Mouse (Mus musculus) right cerebral cortex, postnatal 36 days (tissue): Measurements from ENCODE around the gene Lsm4.
A peak's percentile ranks its signal among the peaks of the same experiment; 100 is the strongest.

Source experiments
- DNase-seq, 2 experiments: peaks; one replicate each; pipeline ENCODE4 v3.0.0; 2022; ENCODE audit warnings: low spot score in 2 of 2, mixed read lengths in 1 of 2

The Lsm4 gene

DNA sequence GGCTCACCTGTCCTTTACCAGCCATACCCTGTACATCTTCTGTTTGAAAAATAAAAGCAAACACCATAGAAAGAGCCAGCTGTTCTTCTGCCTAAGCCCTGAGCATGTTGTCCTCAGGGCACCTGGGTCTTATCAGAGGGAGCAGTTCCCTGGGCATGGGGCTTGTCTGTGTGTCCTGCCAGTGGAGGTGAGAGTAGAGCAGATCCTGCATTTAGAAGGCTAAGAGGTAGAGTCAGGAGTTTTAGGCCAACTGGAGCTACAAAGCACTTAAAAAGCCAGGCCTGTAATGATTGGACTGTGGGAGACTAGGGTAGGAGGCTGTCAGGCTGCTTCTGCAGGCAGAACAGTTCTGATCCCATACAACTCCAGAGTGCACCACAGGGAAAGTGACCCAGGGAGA lies 5.6 kb downstream of the Lsm4 start:
- DNase-seq: no peak

GRCm38 (mm10) chr8:70679404-70679803 lies 6.4 kb downstream of the Lsm4 start:
- no peak for DNase-seq

DNA sequence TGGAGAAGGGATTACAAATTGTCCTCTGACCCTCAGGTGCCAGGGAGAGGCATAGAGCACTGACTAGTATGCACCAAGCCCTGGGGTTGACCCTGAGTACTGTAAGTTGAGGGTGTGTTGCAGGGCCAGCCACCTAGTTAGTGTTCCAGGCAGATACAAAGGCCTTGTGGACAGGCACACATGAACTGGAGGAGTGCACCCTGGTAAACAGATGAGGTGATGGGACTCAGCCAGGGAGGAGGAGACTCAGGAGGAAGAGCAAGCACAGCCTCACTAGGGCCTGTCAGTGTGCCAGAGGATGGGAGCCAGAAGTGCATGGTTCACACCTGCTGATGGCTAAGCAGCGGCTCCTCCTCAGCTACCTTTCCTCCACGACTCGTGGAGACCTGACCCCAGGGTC lies 7.0 kb downstream of the Lsm4 start:
- DNase-seq: no peak

DNA sequence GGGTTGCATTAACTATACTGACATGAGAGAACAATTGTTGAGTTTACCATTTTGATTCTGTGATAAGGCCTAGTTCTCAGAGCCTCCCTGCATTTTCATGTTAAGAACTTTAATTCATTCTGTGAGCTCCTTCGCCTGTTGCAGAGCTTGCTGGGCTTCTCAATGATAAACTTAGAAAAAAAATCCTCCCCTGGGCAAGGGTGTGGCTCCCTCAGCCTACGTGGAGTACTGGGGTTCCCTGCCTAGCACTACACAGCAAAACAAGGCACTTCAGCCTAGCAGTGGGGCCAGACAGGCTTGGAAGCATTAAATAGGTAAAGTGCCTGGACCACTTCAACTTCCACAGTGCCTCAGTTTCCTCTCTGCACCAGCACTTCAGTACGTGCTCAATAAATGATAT lies 8.4 kb downstream of the Lsm4 start:
- no peak for DNase-seq

DNA sequence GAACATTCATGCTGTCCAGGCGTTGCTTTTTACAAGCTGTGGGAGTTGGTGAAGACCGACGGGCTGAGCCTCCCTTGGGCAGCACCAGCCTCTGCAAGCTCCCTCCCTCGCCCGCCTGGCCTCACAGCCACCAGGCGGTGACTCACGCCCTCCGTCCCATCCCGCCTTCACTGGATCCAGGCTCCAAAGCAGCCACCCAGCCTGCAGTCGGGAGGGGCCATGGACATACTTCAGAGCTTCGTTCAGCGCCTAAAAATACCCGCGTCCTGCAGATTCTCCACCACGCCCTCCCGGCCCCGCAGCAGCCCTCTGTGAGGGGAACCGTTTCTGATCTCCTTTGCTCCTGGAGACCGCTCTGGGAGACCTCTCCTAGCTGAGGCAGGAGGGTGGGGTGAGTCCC lies 9.1 kb downstream of the Lsm4 start:
- DNase-seq: peak; percentile 66 to 68

DNA sequence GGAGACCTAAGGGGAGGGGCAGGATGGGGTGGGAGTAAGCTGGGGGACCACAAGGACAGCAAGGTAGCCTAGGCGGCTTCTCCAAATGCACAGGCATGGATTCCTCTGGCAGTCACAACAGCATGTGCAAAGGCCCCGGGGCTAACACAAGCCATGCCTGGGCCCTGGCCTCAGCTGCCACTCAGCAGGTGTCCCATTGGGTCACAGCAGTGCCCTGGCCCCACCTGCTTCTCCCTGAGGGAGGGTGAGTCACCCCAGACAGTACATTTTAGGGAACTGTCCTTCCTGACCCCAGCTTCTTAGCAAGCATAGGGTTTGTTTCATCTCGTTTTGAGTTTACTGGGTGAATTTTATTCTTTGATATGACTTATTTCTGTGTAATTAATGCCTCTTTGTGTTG lies 9.6 kb downstream of the Lsm4 start:
- no peak for DNase-seq

GRCm38 (mm10) chr8:70684291-70684690 lies 11.2 kb downstream of the Lsm4 start:
- DNase-seq: peak; percentile 89 to 93

DNA sequence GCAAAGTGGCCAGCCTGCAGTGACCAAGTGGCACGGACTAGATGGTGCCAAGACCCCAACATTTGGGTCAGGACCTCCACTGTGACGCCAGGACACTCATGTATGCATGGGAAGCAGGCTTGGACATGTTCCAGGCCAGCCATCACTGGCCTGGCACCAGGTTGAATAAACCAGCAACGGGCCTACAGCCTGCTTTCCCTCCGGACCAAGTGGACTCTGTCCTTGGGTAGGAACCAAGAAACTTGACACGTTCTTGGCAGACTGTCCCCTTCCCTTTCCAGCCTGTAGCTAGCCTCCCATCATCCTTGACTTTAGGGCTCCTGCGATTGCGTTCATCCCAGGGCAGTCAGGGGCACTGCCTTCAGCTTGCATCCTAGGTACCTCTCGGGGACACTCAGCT lies 14.5 kb downstream of the Lsm4 start:
- DNase-seq: no peak

DNA sequence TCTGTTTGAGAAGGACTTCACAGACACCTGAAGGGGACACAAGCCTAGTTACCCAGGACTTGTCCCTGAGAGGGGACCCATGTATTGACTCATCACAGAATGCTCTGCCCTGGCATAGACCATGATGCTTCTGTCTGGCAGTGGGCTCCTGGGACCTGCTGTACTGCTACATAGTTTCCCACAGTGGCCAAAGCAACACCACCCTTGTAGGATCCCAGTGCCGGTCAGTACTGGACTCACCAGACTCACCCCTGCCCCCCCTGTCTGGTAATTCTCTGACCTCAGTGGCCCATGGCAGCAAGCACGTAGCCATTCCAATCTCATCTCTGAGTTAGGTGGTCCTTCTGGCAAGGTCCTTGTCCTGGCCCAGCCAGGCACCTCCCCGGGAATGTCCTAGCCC lies 15.1 kb downstream of the Lsm4 start:
- DNase-seq: no peak

DNA sequence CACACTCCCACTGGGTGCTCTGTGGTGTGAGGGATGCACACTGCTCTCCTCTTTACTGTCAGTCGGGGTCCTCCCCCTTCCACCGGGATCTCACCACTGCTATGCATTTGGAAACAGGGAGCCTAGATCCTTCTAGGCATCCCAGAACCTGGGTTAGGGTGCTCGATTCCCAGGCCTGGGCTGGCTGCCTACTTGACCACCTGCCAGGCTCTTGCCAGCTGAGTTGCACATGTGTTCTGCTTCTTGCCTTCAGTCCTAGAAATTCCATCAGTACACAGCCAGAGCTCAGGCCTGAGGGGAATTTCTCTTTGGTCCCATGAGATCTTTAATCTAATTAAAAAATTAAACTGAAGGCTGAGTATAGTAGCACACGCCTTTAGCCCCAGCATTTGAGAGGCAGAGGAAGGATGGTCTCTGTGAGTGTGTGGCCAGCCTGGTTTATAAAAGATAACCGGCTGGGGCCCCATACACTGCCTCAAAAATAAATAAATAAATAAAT lies 16.9 kb downstream of the Lsm4 start:
- no peak for DNase-seq

DNA sequence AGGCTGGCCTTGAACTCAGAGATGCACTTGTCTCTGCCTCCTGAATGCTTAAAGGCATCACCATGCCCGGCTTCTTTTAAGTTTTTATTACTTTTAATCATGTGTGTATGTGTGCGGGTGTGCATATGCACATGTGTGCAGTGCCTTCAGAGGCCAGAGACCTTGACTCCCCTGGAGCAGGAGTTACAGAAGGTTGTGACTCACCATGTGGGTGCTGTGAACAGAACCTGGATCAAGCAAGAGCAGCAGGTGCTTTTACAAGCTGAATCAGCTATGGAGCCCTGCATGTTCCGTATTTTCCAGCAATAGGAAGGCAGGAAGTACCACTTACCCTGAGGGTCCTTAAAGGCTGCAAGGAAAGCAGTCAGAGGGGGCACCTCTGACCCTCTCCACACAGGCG lies 18.2 kb downstream of the Lsm4 start:
- DNase-seq: no peak

DNA sequence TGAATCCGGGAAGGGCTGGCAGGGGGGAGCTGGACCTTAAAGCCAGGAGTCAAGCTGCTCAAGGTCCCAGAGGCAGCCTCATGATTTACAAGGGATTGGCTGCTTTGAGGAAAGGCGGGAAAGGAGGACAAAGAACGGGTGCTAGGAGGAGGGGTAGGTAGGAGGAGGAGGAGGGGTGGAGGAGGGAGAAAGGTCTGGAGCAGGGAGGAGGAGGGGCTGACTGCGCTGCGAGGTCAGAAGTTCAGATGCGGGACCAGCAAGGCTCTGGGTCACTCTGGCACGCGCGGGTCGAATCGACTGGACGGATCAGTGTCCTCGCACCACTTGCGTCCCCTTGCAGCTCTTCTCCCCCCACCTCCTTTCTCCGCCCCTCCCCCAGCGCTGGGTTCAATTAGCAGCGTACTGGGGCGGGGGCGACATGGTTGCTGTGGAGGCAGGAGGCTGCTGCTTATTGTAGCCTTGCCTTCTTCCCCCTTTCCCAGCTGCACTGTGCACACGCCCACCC lies 18.7 kb downstream of the Lsm4 start:
- DNase-seq: no peak

DNA sequence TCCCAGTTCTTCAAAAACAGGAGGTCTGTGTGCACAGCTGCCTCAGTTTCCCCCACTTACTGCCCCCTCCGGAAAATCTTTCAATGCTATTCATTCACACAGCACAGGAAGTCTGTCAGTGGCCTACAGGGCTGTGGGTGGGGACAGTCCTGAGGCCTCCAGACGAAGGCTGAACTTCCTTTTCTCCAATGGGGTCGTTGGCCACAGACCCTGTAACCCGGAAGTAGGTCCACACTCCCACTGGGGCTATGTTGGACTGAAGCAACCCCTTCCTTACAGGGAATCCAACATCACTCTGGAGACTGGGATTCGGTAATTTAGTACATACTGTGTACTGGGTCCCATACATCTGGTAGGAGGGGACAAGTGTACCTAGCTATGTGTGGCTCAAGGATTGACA lies 20.6 kb downstream of the Lsm4 start:
- DNase-seq: no peak

DNA sequence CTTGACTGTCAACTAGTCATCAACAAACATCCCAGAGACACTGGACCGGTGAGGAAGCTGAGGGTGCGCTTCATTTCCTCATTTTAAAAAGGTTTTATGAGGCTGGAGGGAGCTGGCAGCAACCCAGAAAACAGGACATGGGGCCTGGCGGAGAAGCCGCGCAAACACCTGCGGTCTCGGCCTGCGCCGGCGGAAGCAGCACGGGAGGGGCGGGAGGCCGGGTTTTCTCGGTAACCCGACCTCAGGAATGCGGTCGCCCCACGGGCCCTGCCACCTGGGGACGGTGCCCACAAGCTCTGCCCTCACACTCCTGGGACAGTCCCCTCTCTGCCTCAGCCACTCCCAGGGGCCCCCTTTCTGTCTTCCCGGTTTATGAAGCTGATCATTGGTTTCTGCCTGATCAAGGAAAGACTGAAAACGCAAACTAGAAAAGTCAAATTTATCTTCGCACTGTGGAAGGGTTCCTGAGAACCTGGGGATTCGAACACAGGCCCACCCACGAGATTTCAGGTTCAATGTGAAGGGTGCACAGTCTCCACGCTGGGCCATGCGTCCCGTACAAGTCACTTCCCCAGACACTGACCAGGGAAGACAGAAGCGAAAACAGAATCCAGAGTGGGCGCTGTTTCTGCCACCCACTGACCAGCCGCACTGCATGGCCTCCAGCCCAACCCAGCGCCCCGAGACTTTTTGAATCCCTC lies 22.4 kb downstream of the Lsm4 start:
- DNase-seq: no peak

DNA sequence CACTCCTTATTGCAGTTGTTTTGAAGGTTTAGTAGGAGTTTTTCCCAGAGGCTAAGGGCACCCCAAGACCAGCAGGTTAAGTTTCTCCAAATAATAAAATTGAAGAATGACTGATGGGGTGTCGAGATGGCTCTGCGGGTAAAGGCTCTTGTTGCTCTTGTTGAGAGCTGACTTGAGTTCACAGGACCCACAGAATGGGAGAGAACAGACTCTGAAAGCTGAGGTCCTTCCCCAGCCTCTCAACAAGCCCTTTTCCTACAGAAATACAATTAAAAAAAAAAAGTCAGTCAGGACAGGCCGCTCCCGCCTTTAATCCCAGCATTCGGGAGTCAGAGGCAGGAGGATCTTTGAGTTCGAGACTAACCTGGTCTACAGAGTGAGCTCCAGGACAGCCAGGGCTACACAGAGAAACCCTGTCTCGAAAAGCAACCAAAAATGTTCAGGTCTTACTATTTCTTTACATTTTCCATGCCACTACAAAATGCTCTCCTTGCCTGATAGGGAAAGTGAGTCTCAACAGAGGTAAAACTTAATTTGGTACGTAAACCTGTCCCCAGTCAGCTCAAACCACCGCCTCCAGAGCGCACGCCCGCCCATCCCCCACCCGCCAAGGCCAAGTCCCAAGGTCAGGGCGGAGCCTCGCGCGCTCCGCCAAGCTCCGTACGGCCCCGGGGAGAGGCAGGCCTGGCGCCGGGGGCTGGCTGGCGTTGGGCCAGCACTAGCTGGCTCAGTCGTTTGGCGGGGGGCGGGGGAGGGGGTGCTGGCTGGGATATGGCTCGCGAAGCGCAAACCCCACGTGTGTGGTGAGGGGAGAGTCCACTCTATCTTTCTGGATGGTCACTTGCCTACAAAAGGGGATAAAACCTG lies 23.2 kb downstream of the Lsm4 start:
- DNase-seq: no peak

DNA sequence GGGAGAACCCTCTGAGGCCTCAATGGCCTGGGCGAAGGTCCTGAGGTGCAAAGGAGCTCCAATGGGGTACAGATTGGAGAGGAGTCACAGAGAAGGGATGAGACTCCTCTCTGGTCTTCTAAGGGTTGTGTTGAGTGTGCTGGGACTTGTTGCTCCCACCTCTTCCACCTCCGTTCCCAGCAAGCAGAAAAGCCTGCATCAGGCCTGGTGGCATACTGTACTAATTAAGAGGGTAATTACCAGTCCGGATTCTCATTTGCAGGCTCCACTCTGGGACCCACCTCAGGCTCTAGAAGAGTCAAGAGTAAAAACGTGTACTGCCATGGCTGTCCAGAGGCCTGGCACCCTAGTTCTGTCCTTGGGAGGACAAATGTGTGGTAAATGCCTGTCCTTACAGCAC lies 23.9 kb downstream of the Lsm4 start:
- DNase-seq: no peak

DNA sequence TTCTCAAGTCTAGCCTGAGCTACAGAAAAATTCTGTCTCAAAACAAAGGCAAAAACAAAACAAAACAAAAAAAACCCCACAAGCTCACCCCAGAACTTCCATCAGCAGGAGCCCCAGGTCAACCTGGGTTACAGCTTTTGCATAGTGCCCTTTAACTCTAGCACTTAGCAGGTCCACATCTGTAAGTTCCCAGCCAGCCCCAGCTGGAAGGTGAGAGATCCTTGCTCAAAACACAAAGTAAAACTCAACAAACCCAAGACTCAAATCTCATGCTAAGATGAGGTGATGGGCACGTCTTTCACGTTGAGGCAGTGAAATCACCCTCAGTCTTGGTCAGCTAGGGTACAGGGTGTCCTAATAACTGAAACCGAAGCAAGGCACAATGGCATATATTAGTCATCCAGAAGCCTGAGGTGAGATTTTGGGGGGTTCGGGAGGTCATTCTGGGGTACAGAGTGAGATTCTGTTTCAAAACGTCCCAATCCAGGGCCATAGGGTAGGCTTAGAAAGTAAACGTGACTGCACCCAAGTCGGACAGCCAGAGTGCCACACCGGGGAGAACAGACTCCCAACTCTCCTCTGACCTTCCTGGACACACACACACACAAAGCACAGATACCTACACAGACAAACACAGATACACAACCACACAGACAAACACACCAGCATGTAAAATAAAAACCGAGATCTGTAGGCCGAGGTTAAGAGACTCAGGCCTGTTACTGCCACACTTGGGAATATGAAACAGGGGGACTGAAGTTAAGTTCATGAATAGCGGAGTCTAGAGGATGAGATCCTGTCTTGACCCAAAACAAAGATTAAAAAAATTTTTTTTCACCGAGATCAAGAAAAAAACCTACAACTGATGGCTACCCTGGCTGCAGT lies 24.6 kb downstream of the Lsm4 start:
- no peak for DNase-seq

DNA sequence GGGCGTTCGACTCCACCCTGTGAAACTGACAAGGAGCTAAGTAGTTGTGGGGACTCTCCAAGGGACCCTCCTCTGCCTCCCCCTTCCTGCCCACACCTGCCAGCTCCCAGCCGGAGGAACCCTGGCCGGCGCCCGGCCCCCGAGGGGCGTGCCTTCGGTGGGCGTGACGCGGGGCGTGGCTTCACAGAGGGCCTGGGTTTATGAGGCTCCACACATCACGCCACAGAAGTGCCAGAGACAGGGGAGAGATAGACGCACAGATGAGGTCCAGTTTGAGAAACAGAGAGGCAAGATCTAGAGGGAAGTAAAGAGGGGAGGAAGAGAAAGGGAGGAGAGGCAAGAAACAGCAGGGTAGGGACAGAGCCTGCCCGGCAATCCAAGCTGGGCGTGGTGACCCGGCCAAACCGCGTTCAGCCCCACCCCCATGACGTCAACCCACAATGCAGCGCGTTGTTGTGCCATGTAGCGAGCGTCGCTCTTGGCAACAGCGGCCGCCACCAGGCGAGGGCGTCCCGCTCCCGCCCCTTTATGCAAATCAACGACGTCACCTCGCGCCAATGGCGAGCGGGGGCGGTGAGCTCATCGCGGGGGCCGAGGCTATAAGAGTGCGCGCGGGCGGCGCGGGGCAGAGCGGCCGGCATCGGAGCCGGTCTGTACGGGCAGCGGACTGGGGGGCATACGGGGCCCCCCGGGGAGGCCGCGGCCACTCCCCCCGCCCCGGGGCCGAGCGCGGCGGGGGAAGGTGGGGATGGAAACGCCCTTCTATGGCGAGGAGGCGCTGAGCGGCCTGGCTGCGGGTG lies 25.5 kb downstream of the Lsm4 start, which contains the start of gene Jund:
Gene Jund, plus strand, starts transcription at position 640 of the 800 bp plus-strand sequence.
- DNase-seq: peak; percentile 97 to 98

- DNase-seq: peak; percentile 23 to 31
These were observed 26.2 kb downstream of the Lsm4 start for GRCm38 (mm10) chr8:70699116-70699833.

- peak; percentile 55 to 75 for DNase-seq
These were observed 26.9 kb downstream of the Lsm4 start for GRCm38 (mm10) chr8:70699834-70700554.
